Mouse (Mus musculus): ENCODE measurements around the gene Scfd2.

DNA sequence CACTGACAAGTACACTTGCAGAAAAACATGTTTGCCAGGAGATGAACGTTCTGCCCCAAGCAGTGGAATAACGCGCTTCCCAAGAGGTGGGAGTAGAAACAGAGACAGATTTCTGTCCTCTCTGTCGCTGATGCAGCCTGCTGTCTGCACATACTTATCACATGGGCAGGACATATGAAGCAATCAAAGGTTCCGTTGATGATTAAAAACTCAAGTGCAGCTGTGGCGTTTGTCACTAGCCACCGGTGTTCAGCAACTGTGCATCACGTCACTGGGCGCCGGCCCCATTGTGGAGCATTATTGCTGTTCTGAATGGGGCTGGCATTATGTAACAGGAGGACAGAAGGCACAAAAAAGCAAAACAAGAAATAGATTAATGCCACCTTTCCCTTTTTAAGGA is 348.4 kb downstream of the Scfd2 start:
- TF ChIP-seq CTCF (IDR thresholded peaks at IDR 0.05; ENCODE audit: low read depth) = no peak
- TF ChIP-seq EP300 (IDR thresholded peaks at IDR 0.05; ENCODE audit: low read depth) = no peak

Data from liver, postnatal 0 days (tissue).